Mouse (Mus musculus) embryonic fibroblast, embryonic 13.5 days (primary cell): ENCODE results near the gene G6pc.

Experiments
- CTCF ChIP-seq: IDR thresholded peaks from 2 replicates; pipeline ENCODE4 v1.5.1; 2011; ENCODE audit warnings: mild to moderate bottlenecking, control low read depth, low read length, moderate library complexity, borderline replicate concordance; ENCODE audit not compliant: insufficient read depth
- POLR2A ChIP-seq: IDR thresholded peaks from 2 replicates; pipeline ENCODE4 v1.6.1; 2011; ENCODE audit warnings: low read depth, mild to moderate bottlenecking, control low read depth, low read length, moderate library complexity

DNA sequence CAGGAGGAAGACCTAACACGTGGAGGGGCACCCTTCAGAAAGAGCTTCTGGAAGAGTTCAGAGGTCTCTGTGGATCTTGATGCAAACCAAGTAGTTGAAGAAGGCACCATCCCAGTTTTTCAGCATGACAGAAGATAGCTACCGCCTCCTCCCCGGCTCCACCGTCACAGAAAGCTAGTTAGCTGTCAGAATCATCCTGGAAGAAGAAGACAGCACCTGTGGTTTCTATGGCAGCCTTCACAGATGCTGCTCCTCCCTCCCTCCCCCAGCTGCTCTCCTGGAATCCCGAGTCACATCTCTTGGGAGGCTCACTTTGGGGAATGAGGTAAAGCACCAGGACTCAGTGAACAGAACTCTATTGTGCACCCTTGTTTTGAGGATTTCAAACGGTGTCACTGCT lies 51.6 kb downstream of the G6pc start:
- TF ChIP-seq CTCF (no peak), POLR2A (no peak)
